Mouse (Mus musculus) heart, embryonic 10.5 days (tissue): ENCODE measurements around the gene Lepr. TPM values are rescaled to one million over a fixed set of nuclear protein-coding genes. Genes with fewer than 3 reads are reported as not detected.

Source experiments
- DNase-seq: peaks from one replicate; pipeline ENCODE4 v3.0.0-alpha.2; 2017; ENCODE audit warnings: low spot score
- H3K27ac ChIP-seq: fragments of 300-500 bp; sonication (generic); 2 replicates; pipeline ENCODE4 v1.5.1; 2016; ENCODE audit warnings: mild to moderate bottlenecking
- H3K27me3 ChIP-seq: fragments of 300-500 bp; sonication (generic); 2 replicates; pipeline ENCODE4 v1.6.1; 2016; ENCODE audit warnings: mild to moderate bottlenecking; ENCODE audit not compliant: poor library complexity, insufficient read depth, severe bottlenecking
- H3K36me3 ChIP-seq: fragments of 300-500 bp; sonication (generic); 2 replicates; pipeline ENCODE4 v1.6.1; 2016; ENCODE audit warnings: mild to moderate bottlenecking, moderate library complexity
- H3K4me1 ChIP-seq: fragments of 300-500 bp; sonication (generic); 2 replicates; pipeline ENCODE4 v1.6.1; 2016; ENCODE audit warnings: mild to moderate bottlenecking
- H3K4me3 ChIP-seq: fragments of 300-500 bp; sonication (generic); 2 replicates; pipeline ENCODE4 v1.5.1; 2016; ENCODE audit warnings: mild to moderate bottlenecking, moderate library complexity
- H3K9me3 ChIP-seq: fragments of 300-500 bp; sonication (generic); 2 replicates; pipeline ENCODE4 v1.6.1; 2016; ENCODE audit warnings: mild to moderate bottlenecking, moderate library complexity
- WGBS: fragments of 180-500 bp; shearing (Covaris S2); methylation state at CpG from one replicate; pipeline ENCODE4 v1.1.7; 2016; 5-methylcytosine and 5-hydroxymethylcytosine counted together
- polyA plus RNA-seq: library from polyadenylated mRNA; unstranded; fragments of >200 nt; fragmentation: Nextera tagmentation; extraction: Ambion mirVana; gene quantifications from 2 replicates; pipeline ENCODE4 v1.2.1, GENCODE M21; 2016

Gene Lepr
- 0.33 and 0.90 TPM in 2 replicates for polyA plus RNA-seq

GRCm38 (mm10) chr4:101717367-101718121, at the start of gene Lepr:
Gene Lepr (plus strand): TSS chr4:101717404.
- H3K4me1 ChIP-seq: peaks cover 5% of the 10 kb centered on the region; the same call in 1 of the 2 replicates
- peak within 1 kb of the TSS; percentile 70 for H3K4me3 ChIP-seq
- peaks cover 21% of the 10 kb centered on the region for H3K27me3 ChIP-seq
- peak within 1 kb of the TSS; percentile 31; the same call in 1 of the 2 replicates for H3K27ac ChIP-seq
- H3K9me3 ChIP-seq: no peaks in the 10 kb centered on the region
- H3K36me3 ChIP-seq: no peaks in the 10 kb centered on the region
- peak; percentile 78 for DNase-seq
- WGBS: under 1% methylated on average over 50 of the region's 50 CpGs

GRCm38 (mm10) chr4:101669161-101669560, 48.0 kb upstream of the Lepr start:
- Histone ChIP-seq H3K27me3 (no peaks in the 10 kb centered on the region), H3K4me3 (no peak overlapping the region), H3K27ac (no peak overlapping the region), H3K9me3 (no peaks in the 10 kb centered on the region), H3K36me3 (no peaks in the 10 kb centered on the region), H3K4me1 (no peaks in the 10 kb centered on the region)
- DNase-seq: no peak
- WGBS: 68% methylated on average over 5 of the region's 5 CpGs

- H3K27ac ChIP-seq: no peak overlapping the region
- no peaks in the 10 kb centered on the region for H3K27me3 ChIP-seq
- H3K36me3 ChIP-seq: no peaks in the 10 kb centered on the region
- no peak overlapping the region for H3K4me3 ChIP-seq
- 79% methylated on average over 5 of the region's 5 CpGs for WGBS
- H3K4me1 ChIP-seq: no peaks in the 10 kb centered on the region
- H3K9me3 ChIP-seq: no peaks in the 10 kb centered on the region
- no peak for DNase-seq
Observed at GRCm38 (mm10) chr4:101669811-101670210, 47.4 kb upstream of the Lepr start.

- Histone ChIP-seq H3K36me3 (no peaks in the 10 kb centered on the region), H3K27me3 (no peaks in the 10 kb centered on the region), H3K4me3 (no peak overlapping the region), H3K9me3 (no peaks in the 10 kb centered on the region), H3K4me1 (no peaks in the 10 kb centered on the region), H3K27ac (no peak overlapping the region)
- no peak for DNase-seq
- 70% methylated on average over 5 of the region's 5 CpGs for WGBS
Observed at GRCm38 (mm10) chr4:101674790-101675189, 42.4 kb upstream of the Lepr start.

GRCm38 (mm10) chr4:101675726-101676125, 41.5 kb upstream of the Lepr start:
- Histone ChIP-seq H3K36me3 (no peaks in the 10 kb centered on the region), H3K27ac (no peak overlapping the region), H3K4me1 (no peaks in the 10 kb centered on the region), H3K27me3 (no peaks in the 10 kb centered on the region), H3K4me3 (no peak overlapping the region), H3K9me3 (no peaks in the 10 kb centered on the region)
- no peak for DNase-seq
- WGBS: 78% methylated on average over 4 of the region's 4 CpGs

DNA sequence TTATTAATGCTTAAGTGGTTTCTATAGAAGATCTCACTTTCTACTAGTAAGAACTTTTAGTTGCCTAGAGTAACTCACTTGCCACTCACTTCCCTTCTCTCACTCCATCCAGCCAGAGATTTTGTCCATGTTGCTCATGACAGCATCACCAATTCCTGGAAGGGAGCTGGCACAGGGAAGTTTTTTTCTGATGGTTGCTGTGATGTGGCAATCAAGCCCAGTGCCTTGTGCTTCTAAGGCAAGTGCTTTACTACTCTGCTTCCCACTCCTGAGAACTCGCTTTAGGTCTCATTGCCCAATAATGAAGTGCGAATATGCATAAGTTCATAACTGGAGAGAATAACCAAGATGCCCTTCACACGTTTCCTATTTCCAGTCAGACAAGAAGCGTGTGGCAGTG, 34.6 kb upstream of the Lepr start:
- no peaks in the 10 kb centered on the region for H3K9me3 ChIP-seq
- H3K36me3 ChIP-seq: no peaks in the 10 kb centered on the region
- no peaks in the 10 kb centered on the region for H3K4me1 ChIP-seq
- no peaks in the 10 kb centered on the region for H3K27me3 ChIP-seq
- H3K4me3 ChIP-seq: no peak overlapping the region
- no peak overlapping the region for H3K27ac ChIP-seq
- DNase-seq: no peak
- WGBS: 78% methylated on average over 4 of the region's 4 CpGs

DNA sequence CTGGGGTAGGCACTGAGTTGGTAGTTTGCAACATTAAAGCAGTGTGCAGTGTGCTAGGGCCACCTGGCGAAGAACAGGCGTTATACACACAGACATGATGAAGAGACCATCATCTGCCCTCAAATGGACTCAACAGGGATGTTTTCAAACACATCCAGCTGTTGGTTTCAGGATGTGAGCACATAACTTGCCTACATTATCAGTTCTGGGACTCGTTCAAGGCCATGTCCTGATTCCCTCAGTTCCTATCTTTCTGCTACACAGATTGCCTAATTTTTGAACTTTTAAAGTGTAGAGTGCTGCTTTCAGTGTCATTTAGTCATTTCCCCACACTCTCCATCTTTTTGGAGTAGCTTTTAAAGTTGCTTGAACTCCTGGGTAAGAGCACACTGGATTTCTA, 34.1 kb upstream of the Lepr start:
- no peak for DNase-seq
- H3K9me3 ChIP-seq: no peaks in the 10 kb centered on the region
- WGBS: 70% methylated on average over 3 of the region's 3 CpGs

GRCm38 (mm10) chr4:101684821-101685220, 32.4 kb upstream of the Lepr start:
- Histone ChIP-seq H3K36me3 (no peaks in the 10 kb centered on the region), H3K9me3 (no peaks in the 10 kb centered on the region), H3K27ac (no peak overlapping the region), H3K4me1 (no peaks in the 10 kb centered on the region), H3K27me3 (no peaks in the 10 kb centered on the region), H3K4me3 (no peak overlapping the region)
- WGBS: 83% methylated on average over 3 of the region's 3 CpGs
- DNase-seq: no peak

More for the DNA sequence above, 34.1 kb upstream of the Lepr start:
- no peak overlapping the region for H3K27ac ChIP-seq
- H3K27me3 ChIP-seq: no peaks in the 10 kb centered on the region
- H3K4me3 ChIP-seq: no peak overlapping the region
- H3K36me3 ChIP-seq: no peaks in the 10 kb centered on the region
- H3K4me1 ChIP-seq: no peaks in the 10 kb centered on the region

DNA sequence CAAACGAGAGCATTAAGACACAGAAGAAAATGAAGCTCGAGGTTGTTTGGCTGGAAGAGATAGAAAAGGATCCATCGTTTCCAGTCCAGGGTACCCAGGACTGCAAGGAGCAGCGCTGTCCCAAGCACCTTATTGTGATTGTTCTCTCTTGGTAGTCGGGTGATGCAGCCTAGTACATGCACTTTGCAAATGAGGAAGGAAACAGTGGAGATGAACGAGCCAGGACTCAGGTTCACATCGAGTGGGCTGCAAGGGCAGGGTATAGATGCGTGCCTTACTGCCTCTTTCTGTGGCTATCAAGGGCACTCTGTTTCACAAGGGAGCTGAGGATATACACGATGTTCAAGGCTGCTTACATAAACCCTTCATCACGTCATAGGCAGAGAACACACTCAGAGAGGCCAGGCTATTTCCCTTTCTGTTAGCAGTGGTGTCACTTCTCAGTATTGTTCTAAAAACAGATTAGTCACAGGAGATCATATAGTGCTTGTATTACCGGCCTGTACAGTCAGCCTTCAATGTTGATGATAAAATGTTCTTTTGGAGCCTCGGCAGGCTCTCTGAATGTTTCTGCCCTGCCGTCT, 30.9 kb upstream of the Lepr start:
- no peaks in the 10 kb centered on the region for H3K4me1 ChIP-seq
- WGBS: 78% methylated on average over 13 of the region's 13 CpGs
- H3K36me3 ChIP-seq: no peaks in the 10 kb centered on the region
- H3K27me3 ChIP-seq: no peaks in the 10 kb centered on the region
- no peak overlapping the region for H3K27ac ChIP-seq
- no peaks in the 10 kb centered on the region for H3K9me3 ChIP-seq
- no peak overlapping the region for H3K4me3 ChIP-seq
- no peak for DNase-seq

- WGBS: 82% methylated on average over 4 of the region's 4 CpGs
- no peak overlapping the region for H3K27ac ChIP-seq
- DNase-seq: no peak
Observed at GRCm38 (mm10) chr4:101689241-101689640, 28.0 kb upstream of the Lepr start.

DNA sequence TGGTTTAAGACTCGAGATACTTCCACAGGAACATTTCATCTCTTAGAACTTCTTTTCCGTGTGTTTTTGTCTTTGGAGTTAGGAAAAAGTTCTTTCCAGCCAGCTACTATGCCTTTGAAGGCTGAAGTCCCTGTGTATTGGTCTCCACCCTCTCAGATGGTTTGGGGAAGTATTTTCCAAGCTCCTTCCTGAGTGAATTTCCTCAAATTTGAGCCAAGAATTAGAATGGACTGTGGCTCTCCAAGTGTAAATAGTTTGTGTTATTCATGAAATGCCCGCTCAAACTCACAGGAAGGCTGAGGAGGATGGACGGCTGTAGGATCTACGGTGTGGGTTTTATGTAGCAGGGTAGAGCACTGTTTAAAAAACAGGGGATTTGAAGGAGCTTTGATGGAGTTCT, 27.6 kb upstream of the Lepr start:
- WGBS: 68% methylated on average over 5 of the region's 5 CpGs
- DNase-seq: no peak
- Histone ChIP-seq H3K36me3 (no peaks in the 10 kb centered on the region), H3K4me1 (no peaks in the 10 kb centered on the region), H3K4me3 (no peak overlapping the region), H3K27ac (no peak overlapping the region), H3K9me3 (no peaks in the 10 kb centered on the region), H3K27me3 (no peaks in the 10 kb centered on the region)

More at GRCm38 (mm10) chr4:101689241-101689640, 28.0 kb upstream of the Lepr start:
- Histone ChIP-seq H3K27me3 (no peaks in the 10 kb centered on the region), H3K4me3 (no peak overlapping the region), H3K9me3 (no peaks in the 10 kb centered on the region), H3K36me3 (no peaks in the 10 kb centered on the region), H3K4me1 (no peaks in the 10 kb centered on the region)

- H3K27ac ChIP-seq: no peak overlapping the region
- H3K27me3 ChIP-seq: no peaks in the 10 kb centered on the region
- 75% methylated on average over 4 of the region's 4 CpGs for whole genome bisulfite sequencing
- no peak overlapping the region for H3K4me3 ChIP-seq
- DNase-seq: no peak
- no peaks in the 10 kb centered on the region for H3K4me1 ChIP-seq
- no peaks in the 10 kb centered on the region for H3K36me3 ChIP-seq
- H3K9me3 ChIP-seq: no peaks in the 10 kb centered on the region
Observed at GRCm38 (mm10) chr4:101692892-101693291, 24.3 kb upstream of the Lepr start.

DNA sequence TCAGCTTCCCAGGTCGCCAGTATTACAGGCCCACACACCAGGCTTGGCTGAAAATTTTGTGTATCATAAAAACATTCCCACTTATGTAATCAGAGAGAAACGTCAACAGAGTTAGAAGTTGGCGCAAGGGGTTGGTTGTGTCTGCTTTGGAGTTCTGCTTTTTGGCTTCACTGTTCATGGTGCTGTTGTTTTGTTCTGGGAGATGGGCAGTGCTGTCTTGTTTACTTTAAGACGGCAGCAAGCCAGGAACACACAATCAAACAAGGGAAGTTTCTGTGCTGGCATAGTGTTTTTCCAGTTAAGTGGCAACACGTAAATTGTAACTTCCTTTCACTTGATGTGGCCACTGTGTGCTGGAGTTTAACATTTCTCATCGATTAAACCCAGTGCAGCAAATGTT, 22.7 kb upstream of the Lepr start:
- H3K9me3 ChIP-seq: no peaks in the 10 kb centered on the region
- no peak for DNase-seq
- no peak overlapping the region for H3K4me3 ChIP-seq
- no peaks in the 10 kb centered on the region for H3K27me3 ChIP-seq
- H3K4me1 ChIP-seq: no peaks in the 10 kb centered on the region
- no peak overlapping the region for H3K27ac ChIP-seq
- WGBS: 67% methylated on average over 6 of the region's 6 CpGs
- no peaks in the 10 kb centered on the region for H3K36me3 ChIP-seq
